Mouse (Mus musculus): Measurements from ENCODE around the gene Dnajb1. TPM values are rescaled to one million over a fixed set of nuclear protein-coding genes. Genes with fewer than 3 reads are reported as not detected.

The Dnajb1 gene
- polyA plus RNA-seq (2017; shearing (Covaris generic)): 100 to 1,000 TPM; 129 to 258 TPM

GRCm38 (mm10) chr8:83607661-83608397 lies at the start of gene Dnajb1, which contains the start of gene Tecr:
Gene Dnajb1, plus strand, starts transcription at chr8:83608193.
Gene Tecr, minus strand, starts transcription at chr8:83607971.

GRCm38 (mm10) chr8:83566469-83567395 lies 41.3 kb upstream of the Dnajb1 start, which contains the start of gene Ndufb7:
Gene Ndufb7, plus strand, starts transcription at chr8:83566671.

GRCm38 (mm10) chr8:83652030-83652743 lies 44.2 kb downstream of the Dnajb1 start, which contains the start of gene Gipc1:
Gene Gipc1, plus strand, starts transcription at chr8:83652677.

Other genes starting within 250 kb of the Dnajb1 start
- gene Clgn, start 218.3 kb upstream of the Dnajb1 start, polyA plus RNA-seq (2017; shearing (Covaris generic)): not detected
- 10 to 100 TPM; 28.4 to 38.1 TPM for gene Scoc, start 149.8 kb upstream of the Dnajb1 start, polyA plus RNA-seq (2017; shearing (Covaris generic))
- gene Olfr370, start 72.4 kb upstream of the Dnajb1 start, polyA plus RNA-seq (2017; shearing (Covaris generic)): 1 to 10 TPM in 1 of 2 experiments, under 1 TPM in 1; 0.11 to 2.4 TPM
- 100 to 1,000 TPM; 224 to 230 TPM for gene Ndufb7, start 41.5 kb upstream of the Dnajb1 start, polyA plus RNA-seq (2017; shearing (Covaris generic))
- 100 to 1,000 TPM; 401 to 437 TPM for gene Tecr, start 222 bp upstream of the Dnajb1 start, polyA plus RNA-seq (2017; shearing (Covaris generic))
- 10 to 100 TPM; 46.8 to 65.2 TPM for gene Gipc1, start 44.5 kb downstream of the Dnajb1 start, polyA plus RNA-seq (2017; shearing (Covaris generic))
- 1 to 10 TPM; 2.8 to 4.2 TPM for gene Ptger1, start 58.5 kb downstream of the Dnajb1 start, polyA plus RNA-seq (2017; shearing (Covaris generic))
- gene Pkn1, start 91.0 kb downstream of the Dnajb1 start, polyA plus RNA-seq (2017; shearing (Covaris generic)): 100 to 1,000 TPM; 161 to 188 TPM
- gene Ddx39, start 107.0 kb downstream of the Dnajb1 start, polyA plus RNA-seq (2017; shearing (Covaris generic)): 100 to 1,000 TPM; 166 to 196 TPM
- gene Adgre5, start 133.1 kb downstream of the Dnajb1 start, polyA plus RNA-seq (2017; shearing (Covaris generic)): 100 to 1,000 TPM; 424 to 617 TPM

All from inflammation-experienced regulatory T-cells (primary cell).